Mouse (Mus musculus) forebrain, embryonic 13.5 days (tissue): ENCODE data around the gene Gm10772. TPM values are rescaled to one million over a fixed set of nuclear protein-coding genes. Genes with fewer than 3 reads are reported as not detected.
"Not testable (repeated sequence)": the region's sequence is repeated elsewhere in the genome, so short reads cannot be mapped to it uniquely, and the experiment has no call there.

Experiments
- ATAC-seq: fragments of 200-750 bp; cut with Nextera tagmentation; 2 replicates; pipeline ENCODE4 v1.8.0; 2017
- H3K27ac ChIP-seq: fragments of 300-500 bp; sonication (generic); 2 replicates; pipeline ENCODE4 v1.5.1; 2015; ENCODE audit warnings: inconsistent platforms, mild to moderate bottlenecking, moderate library complexity
- H3K27me3 ChIP-seq: fragments of 300-500 bp; sonication (generic); 2 replicates; pipeline ENCODE4 v1.6.1; 2015; ENCODE audit warnings: mild to moderate bottlenecking, inconsistent platforms
- H3K36me3 ChIP-seq: fragments of 300-500 bp; sonication (generic); 2 replicates; pipeline ENCODE4 v1.6.1; 2015; ENCODE audit warnings: mild to moderate bottlenecking, inconsistent platforms; ENCODE audit not compliant: poor library complexity, severe bottlenecking
- H3K4me1 ChIP-seq: fragments of 300-500 bp; sonication (generic); 2 replicates; pipeline ENCODE4 v1.6.1; 2015; ENCODE audit warnings: inconsistent platforms
- H3K4me2 ChIP-seq: fragments of 300-500 bp; sonication (generic); 2 replicates; pipeline ENCODE4 v1.6.1; 2015; ENCODE audit warnings: inconsistent platforms, mild to moderate bottlenecking, moderate library complexity
- H3K4me3 ChIP-seq: fragments of 300-500 bp; sonication (generic); 2 replicates; pipeline ENCODE4 v1.5.1; 2015; ENCODE audit warnings: mild to moderate bottlenecking, inconsistent platforms
- H3K9ac ChIP-seq: fragments of 300-500 bp; sonication (generic); 2 replicates; pipeline ENCODE4 v1.6.1; 2015; ENCODE audit warnings: mild to moderate bottlenecking, inconsistent platforms
- H3K9me3 ChIP-seq: fragments of 300-500 bp; sonication (generic); replicated peaks from 2 replicates; pipeline ENCODE4 v1.6.1; 2016; ENCODE audit warnings: inconsistent platforms
- WGBS: fragments of 180-500 bp; shearing (Covaris S2); methylation state at CpG from one replicate; pipeline ENCODE4 v1.1.7; 2015; 5-methylcytosine and 5-hydroxymethylcytosine counted together
- polyA plus RNA-seq: library from polyadenylated mRNA; unstranded; fragments of >200 nt; fragmentation: Nextera tagmentation; extraction: Ambion mirVana; gene quantifications from 2 replicates; pipeline ENCODE4 v1.2.1, GENCODE M21; 2015

The Gm10772 gene
- not detected in 2 replicates for polyA plus RNA-seq

DNA sequence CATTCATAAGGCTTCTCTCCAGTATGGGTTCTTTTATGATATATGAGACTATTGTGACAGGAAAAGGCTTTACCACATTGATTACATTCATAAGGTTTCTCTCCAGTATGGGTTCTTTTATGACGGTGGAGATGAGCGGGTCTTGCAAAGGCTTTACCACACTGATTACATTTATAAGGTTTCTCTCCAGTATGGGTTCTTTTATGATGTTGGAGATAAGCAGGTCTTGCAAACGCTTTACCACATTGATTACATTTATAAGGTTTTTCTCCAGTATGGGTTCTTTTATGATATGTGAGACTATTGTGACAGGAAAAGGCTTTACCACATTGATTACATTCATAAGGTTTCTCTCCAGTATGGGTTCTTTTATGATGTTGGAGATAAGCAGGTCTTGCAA, at the start of gene Gm10772:
Gene Gm10772, minus strand, starts transcription at position 101 of the 400 bp plus-strand sequence.
- H3K4me1 ChIP-seq, ATAC-seq, H3K4me3 ChIP-seq, H3K4me2 ChIP-seq, H3K9ac ChIP-seq, H3K27me3 ChIP-seq, H3K27ac ChIP-seq, H3K36me3 ChIP-seq, H3K9me3 ChIP-seq: not testable (repeated sequence)
- 83% methylated on average over 2 of the region's 3 CpGs for WGBS

DNA sequence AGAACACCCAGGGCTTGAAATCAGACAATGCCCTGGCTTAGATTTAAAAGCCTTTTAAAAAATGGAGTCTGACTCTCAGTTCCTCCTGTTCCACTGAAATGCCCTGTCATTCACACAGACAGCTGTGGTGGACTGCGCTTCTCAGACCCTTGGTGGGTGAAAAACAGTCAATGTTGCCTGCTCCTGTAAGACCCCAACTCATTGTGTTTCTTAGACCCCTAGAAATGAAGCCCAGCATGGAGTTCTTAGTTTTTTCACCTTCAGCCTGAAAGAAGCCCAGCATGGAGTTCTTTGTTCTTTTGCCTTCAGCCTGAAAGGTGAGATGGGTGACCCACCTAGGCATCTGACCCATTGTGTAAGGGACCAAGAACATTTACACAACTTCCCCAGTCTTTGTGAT, 36.5 kb upstream of the Gm10772 start:
- H3K4me2 ChIP-seq, H3K9me3 ChIP-seq, ATAC-seq, H3K27me3 ChIP-seq, H3K4me1 ChIP-seq, H3K4me3 ChIP-seq, H3K27ac ChIP-seq, H3K9ac ChIP-seq, H3K36me3 ChIP-seq: not testable (repeated sequence)
- no CpG with 5 or more reads among the region's 1 CpGs for WGBS

DNA sequence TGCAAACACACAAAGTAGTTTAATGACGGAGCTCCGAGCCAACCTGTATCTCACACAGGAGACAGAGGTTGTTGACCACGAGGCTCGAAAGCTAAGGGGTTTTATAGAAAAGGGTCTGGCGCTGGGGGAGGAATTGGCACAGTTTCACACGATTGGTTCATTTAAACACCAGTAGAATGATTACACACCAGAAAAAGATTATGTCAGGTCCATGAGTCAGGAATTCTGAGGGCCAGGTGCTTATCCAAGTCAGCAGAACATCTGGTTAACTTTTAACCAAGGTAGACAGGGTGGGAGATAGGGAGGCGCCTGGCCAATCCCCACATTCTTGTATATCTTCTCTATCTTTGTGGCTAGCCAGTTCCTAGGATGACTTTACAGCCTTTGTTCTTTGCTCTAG, 35.8 kb upstream of the Gm10772 start:
- H3K4me2 ChIP-seq, H3K27ac ChIP-seq, H3K27me3 ChIP-seq, ATAC-seq, H3K9ac ChIP-seq, H3K4me3 ChIP-seq, H3K36me3 ChIP-seq, H3K4me1 ChIP-seq, H3K9me3 ChIP-seq: not testable (repeated sequence)
- WGBS, result 91% methylated on average over 4 of the region's 7 CpGs

DNA sequence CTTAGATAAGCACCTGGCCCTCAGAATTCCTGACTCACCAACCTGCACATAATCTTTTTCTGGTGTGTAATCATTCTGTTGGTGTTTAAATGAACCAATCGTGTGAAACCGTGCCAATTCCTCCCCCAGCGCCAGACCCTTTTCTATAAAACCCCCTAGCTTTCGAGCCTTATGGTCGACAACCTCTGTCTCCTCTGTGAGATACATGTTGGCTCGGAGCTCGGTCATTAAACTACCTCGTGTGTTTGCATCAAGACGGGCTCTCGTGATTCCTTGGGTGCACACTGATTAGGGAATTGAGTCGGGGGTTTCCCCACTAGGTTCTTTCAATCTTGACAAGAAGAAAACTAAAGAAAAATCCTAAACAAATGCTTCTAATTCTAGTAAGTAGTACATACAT, 13.0 kb downstream of the Gm10772 start:
- Histone ChIP-seq H3K36me3 (no peaks in the 10 kb centered on the region), H3K9ac (no peak overlapping the region), H3K27ac (no peak overlapping the region), H3K4me3 (no peak overlapping the region), H3K9me3 (no peaks in the 10 kb centered on the region), H3K4me2 (no peak overlapping the region), H3K27me3 (no peaks in the 10 kb centered on the region), H3K4me1 (no peaks in the 10 kb centered on the region)
- no CpG with 5 or more reads among the region's 11 CpGs for WGBS
- ATAC-seq, result no peak

- H3K4me3 ChIP-seq, H3K4me2 ChIP-seq, H3K9me3 ChIP-seq, H3K27ac ChIP-seq, H3K27me3 ChIP-seq, ATAC-seq, H3K9ac ChIP-seq, H3K4me1 ChIP-seq, H3K36me3 ChIP-seq: not testable (repeated sequence)
- WGBS, result no CpG with 5 or more reads among the region's 1 CpGs
Observed at GRCm38 (mm10) chr13:66213811-66214210, 13.6 kb downstream of the Gm10772 start.

- not testable (repeated sequence) for H3K9ac ChIP-seq, H3K27ac ChIP-seq, H3K27me3 ChIP-seq, H3K9me3 ChIP-seq, ATAC-seq, H3K4me3 ChIP-seq, H3K4me2 ChIP-seq, H3K4me1 ChIP-seq, H3K36me3 ChIP-seq
- WGBS, result 72% methylated on average over 5 of the region's 12 CpGs
Observed at GRCm38 (mm10) chr13:66179172-66179571, 48.2 kb downstream of the Gm10772 start.

Other genes with a start within 250 kb of the Gm10772 start
- not detected in 2 replicates for gene Gm10324, start 108.0 kb downstream of the Gm10772 start, polyA plus RNA-seq
- gene 2410141K09Rik, start 213.5 kb upstream of the Gm10772 start, polyA plus RNA-seq, result not detected in 2 replicates